Mouse (Mus musculus) heart, postnatal 0 days (tissue): ENCODE measurements at regions not wholly inside any gene's neighbourhood (a gene's known extent, or its start where the extent isn't known, plus 50 kb on each side); places are given as distances from the start of the nearest gene placed in this dataset.
"Not testable (repeated sequence)": the region's sequence is repeated elsewhere in the genome, so short reads cannot be mapped to it uniquely, and the experiment has no call there.

ENCODE experiments used
- CTCF ChIP-seq: IDR thresholded peaks from 2 replicates; pipeline ENCODE4 v1.5.1; 2016; ENCODE audit warnings: antibody characterized with exemption, control low read depth, low read depth
- EP300 ChIP-seq: IDR thresholded peaks from 2 replicates; pipeline ENCODE4 v1.6.1; 2016; ENCODE audit warnings: antibody characterized with exemption, low read depth

- TF ChIP-seq CTCF, EP300: not testable (repeated sequence)
Measured at GRCm38 (mm10) chr3:69653361-69653760, 54.6 kb upstream of the B3galnt1 start.
